In genomic region chr5:150629272-150629671, GRCm38 (mm10) we compare ENCODE assay signal across 22 mouse cellular contexts. TPM values are rescaled to one million over a fixed set of nuclear protein-coding genes. Genes with fewer than 3 reads are reported as not detected.
DNase-seq lines count a peak whose midpoint lies in the region; ATAC-seq and TF ChIP-seq lines count a peak whose summit lies in the region.
"Had no signal": no experiment of that assay in that cellular context is flagged by ENCODE, and none has a peak within 500 bp of the region (broad histone marks: within the 10 kb centered on the region; RNA-seq: fewer than 3 reads in every experiment).

No protein-coding gene starts in this region.

- H3K9me3 ChIP-seq in kidney, embryonic 14.5 days (ENCODE audit: control insufficient read depth, low read length): no peaks in the 10 kb centered on the region
- H3K9me3 ChIP-seq in kidney, postnatal 0 days (replicated peaks; ENCODE audit: low read length): no peaks in the 10 kb centered on the region
- H3K9me3 ChIP-seq: embryonic facial prominence, embryonic 12.5 days; embryonic facial prominence, embryonic 15.5 days; forebrain, embryonic 12.5 days; forebrain, embryonic 15.5 days; hindbrain, embryonic 12.5 days; hindbrain, embryonic 15.5 days had no signal

- H3K9ac ChIP-seq in kidney, embryonic 14.5 days (ENCODE audit: low read depth, low read length): no peak overlapping the region
- H3K9ac ChIP-seq in kidney, postnatal 0 days (ENCODE audit: low read depth, low read length): no peak overlapping the region
- H3K9ac ChIP-seq: embryonic facial prominence, embryonic 12.5 days; embryonic facial prominence, embryonic 15.5 days; forebrain, embryonic 12.5 days; forebrain, embryonic 15.5 days; hindbrain, embryonic 12.5 days; hindbrain, embryonic 15.5 days had no signal

- TF ChIP-seq CTCF in kidney, postnatal 0 days (IDR thresholded peaks at IDR 0.05; ENCODE audit: low read depth): no peak

- peak; percentile 86 for ATAC-seq in kidney, embryonic 14.5 days (ENCODE audit: low FRiP score, low TSS enrichment)
- peak; percentile 59; the same call in 1 of the 2 replicates for ATAC-seq in kidney, postnatal 0 days (replicated peaks; ENCODE audit: low FRiP score, low read depth)
- ATAC-seq: CD4-positive, CD25-positive, alpha-beta regulatory T cell, adult 4 months; forebrain, embryonic 15.5 days had no signal

- WGBS in kidney, embryonic 14.5 days: 85% methylated on average over 1 of the region's 1 CpGs
- 74% methylated on average over 1 of the region's 1 CpGs for WGBS in kidney, postnatal 0 days

- H3K27me3 ChIP-seq in kidney, embryonic 14.5 days (ENCODE audit: control insufficient read depth, insufficient read depth, low read length): no peaks in the 10 kb centered on the region
- no peaks in the 10 kb centered on the region for H3K27me3 ChIP-seq in kidney, postnatal 0 days (ENCODE audit: insufficient read depth, low read length)
- H3K27me3 ChIP-seq: embryonic facial prominence, embryonic 12.5 days; embryonic facial prominence, embryonic 15.5 days; forebrain, embryonic 12.5 days; forebrain, embryonic 15.5 days; hindbrain, embryonic 12.5 days; hindbrain, embryonic 15.5 days had no signal

- H3K4me2 ChIP-seq in kidney, embryonic 14.5 days (replicated peaks; ENCODE audit: low read depth, low read length): no peak overlapping the region
- H3K4me2 ChIP-seq in kidney, postnatal 0 days (ENCODE audit: low read length): no peak overlapping the region
- H3K4me2 ChIP-seq: embryonic facial prominence, embryonic 12.5 days; embryonic facial prominence, embryonic 15.5 days; forebrain, embryonic 12.5 days; forebrain, embryonic 15.5 days; heart, embryonic 11.5 days; hindbrain, embryonic 12.5 days; hindbrain, embryonic 15.5 days had no signal

- no peak overlapping the region for H3K4me3 ChIP-seq in kidney, embryonic 14.5 days (ENCODE audit: low read length)
- no peak overlapping the region for H3K4me3 ChIP-seq in kidney, postnatal 0 days (replicated peaks; ENCODE audit: low read depth, low read length)
- H3K4me3 ChIP-seq: embryonic facial prominence, embryonic 12.5 days; embryonic facial prominence, embryonic 15.5 days; forebrain, embryonic 12.5 days; forebrain, embryonic 15.5 days; hindbrain, embryonic 12.5 days; hindbrain, embryonic 15.5 days had no signal

- no peak for DNase-seq in kidney, adult 9 months
- no peak for DNase-seq in kidney, postnatal 0 days (ENCODE audit: low spot score)
- no peak for DNase-seq in kidney, postnatal 10 days
- DNase-seq in urinary bladder, postnatal 14 days (ENCODE audit: low spot score): peak; percentile 38
- DNase-seq in urinary bladder, postnatal 25 days (ENCODE audit: low spot score): no peak
- no peak for DNase-seq in left cerebral cortex, adult 11 months (ENCODE audit: low spot score)
- DNase-seq: adrenal gland, postnatal 14 days; cerebellum, adult 11 months; cerebellum, adult 2 months; cerebellum, adult 9-11 months; cerebellum, postnatal 25 days; gastrocnemius, postnatal 10 days; gastrocnemius, postnatal 36 days had no signal

- no peaks in the 10 kb centered on the region for H3K4me1 ChIP-seq in kidney, embryonic 14.5 days (ENCODE audit: control insufficient read depth, insufficient read depth, low read length)
- H3K4me1 ChIP-seq in kidney, postnatal 0 days (replicated peaks; ENCODE audit: insufficient read depth, low read length): no peaks in the 10 kb centered on the region
- H3K4me1 ChIP-seq: embryonic facial prominence, embryonic 12.5 days; embryonic facial prominence, embryonic 15.5 days; forebrain, embryonic 12.5 days; forebrain, embryonic 15.5 days; hindbrain, embryonic 12.5 days; hindbrain, embryonic 15.5 days had no signal

- no peak overlapping the region for H3K27ac ChIP-seq in kidney, embryonic 14.5 days (ENCODE audit: low read depth, low read length)
- H3K27ac ChIP-seq in kidney, postnatal 0 days: no peak overlapping the region
- H3K27ac ChIP-seq: embryonic facial prominence, embryonic 12.5 days; embryonic facial prominence, embryonic 15.5 days; forebrain, embryonic 12.5 days; forebrain, embryonic 15.5 days; hindbrain, embryonic 12.5 days; hindbrain, embryonic 15.5 days had no signal

- H3K36me3 ChIP-seq in kidney, embryonic 14.5 days (ENCODE audit: control insufficient read depth, insufficient read depth, low read length): 0 out of 2 replicates have a peak, but pooled peaks cover 2% of the 10 kb centered on the region
- no peaks in the 10 kb centered on the region for H3K36me3 ChIP-seq in kidney, postnatal 0 days (ENCODE audit: insufficient read depth, low read length)
- H3K36me3 ChIP-seq: embryonic facial prominence, embryonic 12.5 days; hindbrain, embryonic 12.5 days had no signal

RNA-seq across cellular contexts. Expression of gene N4bp2l1, which starts 32.3 kb away (rescaled TPM):
- 5.5 and 5.7 TPM in 2 replicates for polyA plus RNA-seq in kidney, embryonic 14.5 days (2014; fragmentation: Nextera tagmentation; extraction: Ambion mirVana)
- polyA plus RNA-seq in kidney, postnatal 0 days (2015; fragmentation: Nextera tagmentation; extraction: Ambion mirVana): 6.9 and 8.6 TPM in 2 replicates

RNA-seq across cellular contexts. Expression of gene N4bp2l2, which starts 36.7 kb away (rescaled TPM):
- 44.2 and 49.6 TPM in 2 replicates for polyA plus RNA-seq in kidney, embryonic 14.5 days (2014; fragmentation: Nextera tagmentation; extraction: Ambion mirVana)
- polyA plus RNA-seq in kidney, postnatal 0 days (2015; fragmentation: Nextera tagmentation; extraction: Ambion mirVana): 40.9 and 45.1 TPM in 2 replicates

RNA-seq across cellular contexts. Expression of gene Pds5b, which starts 44.3 kb away (rescaled TPM):
- polyA plus RNA-seq in kidney, embryonic 14.5 days (2014; fragmentation: Nextera tagmentation; extraction: Ambion mirVana): 36.1 and 53.6 TPM in 2 replicates
- polyA plus RNA-seq in kidney, postnatal 0 days (2015; fragmentation: Nextera tagmentation; extraction: Ambion mirVana): 20.1 and 20.7 TPM in 2 replicates
